Mouse (Mus musculus) stomach, postnatal 0 days (tissue): ENCODE results near the gene Kl.

ENCODE experiments used
- CTCF ChIP-seq: IDR thresholded peaks from 2 replicates; pipeline ENCODE4 v1.5.1; 2016; ENCODE audit warnings: antibody characterized with exemption, low read depth, mild to moderate bottlenecking, moderate library complexity
- EP300 ChIP-seq: optimal IDR thresholded peaks from 2 replicates; pipeline ENCODE3; 2016; ENCODE audit warnings: antibody characterized with exemption

- TF ChIP-seq CTCF (no peak), EP300 (no peak)
These were observed 37.0 kb upstream of the Kl start for GRCm38 (mm10) chr5:150915080-150916055.
